Mouse (Mus musculus) mouse embryonic stem cell (cell line): Measurements from ENCODE around the gene Rdh16f2.

Experiments
- in situ Hi-C, 2 experiments: fragments of 300-500 bp; cut with MboI; formaldehyde crosslinking; loops; 1 replicate in 1 of 2; 3 replicates in 1 of 2; pipeline ENCODE4 v1.14.3; 2019 to 2020; ENCODE audit warnings: low sequenced_read_pairs in 2 of 2, low pct_unique_long_range_greater_than_20kb in 1 of 2, mixed read lengths in 1 of 2; ENCODE audit not compliant: unreplicated experiment in 1 of 2

Gene Rdh16f2

GRCm38 (mm10) chr10:127924597-127925378 lies 58.5 kb downstream of the Rdh16f2 start:
- in situ Hi-C loops: no loop called here
